Mouse (Mus musculus) midbrain, embryonic 11.5 days (tissue): ENCODE results near the gene Ago4. TPM values are rescaled to one million over a fixed set of nuclear protein-coding genes. Genes with fewer than 3 reads are reported as not detected.

Experiments used
- ATAC-seq: fragments of 200-750 bp; cut with Nextera tagmentation; 2 replicates; pipeline ENCODE4 v1.8.0; 2017; ENCODE audit warnings: moderate TSS enrichment, moderate library complexity; ENCODE audit not compliant: low FRiP score
- DNase-seq: peaks from one replicate; pipeline ENCODE4 v3.0.0; 2015; ENCODE audit warnings: low spot score; ENCODE audit errors: missing footprints
- H3K27ac ChIP-seq: fragments of 300-500 bp; sonication (generic); 2 replicates; pipeline ENCODE4 v1.5.1; 2014; ENCODE audit warnings: low read depth, low read length
- H3K27me3 ChIP-seq: fragments of 300-500 bp; sonication (generic); 2 replicates; pipeline ENCODE4 v1.6.1; 2014; ENCODE audit warnings: mild to moderate bottlenecking, low read length, moderate library complexity, mixed read lengths; ENCODE audit not compliant: control insufficient read depth, insufficient read depth
- H3K36me3 ChIP-seq: fragments of 300-500 bp; sonication (generic); 2 replicates; pipeline ENCODE4 v1.6.1; 2014; ENCODE audit warnings: mild to moderate bottlenecking, low read length, moderate library complexity, mixed read lengths; ENCODE audit not compliant: control insufficient read depth, insufficient read depth
- H3K4me1 ChIP-seq: fragments of 300-500 bp; sonication (generic); 2 replicates; pipeline ENCODE4 v1.6.1; 2014; ENCODE audit warnings: low read length; ENCODE audit not compliant: control insufficient read depth, insufficient read depth
- H3K4me2 ChIP-seq: fragments of 300-500 bp; sonication (generic); 2 replicates; pipeline ENCODE4 v1.6.1; 2014; ENCODE audit warnings: mild to moderate bottlenecking, moderate library complexity
- H3K4me3 ChIP-seq: fragments of 300-500 bp; sonication (generic); 2 replicates; pipeline ENCODE4 v1.5.1; 2014; ENCODE audit warnings: low read depth, low read length
- H3K9ac ChIP-seq: fragments of 300-500 bp; sonication (generic); 2 replicates; pipeline ENCODE4 v1.6.1; 2014; ENCODE audit warnings: low read length
- H3K9me3 ChIP-seq: fragments of 300-500 bp; sonication (generic); 2 replicates; pipeline ENCODE4 v1.6.1; 2016; ENCODE audit warnings: low read length; ENCODE audit not compliant: control insufficient read depth
- WGBS: fragments of 180-500 bp; shearing (Covaris S2); extraction: QIAGEN DNeasy Blood & Tissue Kit; methylation state at CpG from one replicate; pipeline ENCODE4 v1.1.7; 2014; 5-methylcytosine and 5-hydroxymethylcytosine counted together
- polyA plus RNA-seq: library from polyadenylated mRNA; unstranded; fragments of >200 nt; fragmentation: Nextera tagmentation; extraction: Ambion mirVana; gene quantifications from 2 replicates; pipeline ENCODE4 v1.2.1, GENCODE M21; 2014

Ago4 gene
- polyA plus RNA-seq, 1 experiment from 2014 or later = 3.0 TPM

DNA sequence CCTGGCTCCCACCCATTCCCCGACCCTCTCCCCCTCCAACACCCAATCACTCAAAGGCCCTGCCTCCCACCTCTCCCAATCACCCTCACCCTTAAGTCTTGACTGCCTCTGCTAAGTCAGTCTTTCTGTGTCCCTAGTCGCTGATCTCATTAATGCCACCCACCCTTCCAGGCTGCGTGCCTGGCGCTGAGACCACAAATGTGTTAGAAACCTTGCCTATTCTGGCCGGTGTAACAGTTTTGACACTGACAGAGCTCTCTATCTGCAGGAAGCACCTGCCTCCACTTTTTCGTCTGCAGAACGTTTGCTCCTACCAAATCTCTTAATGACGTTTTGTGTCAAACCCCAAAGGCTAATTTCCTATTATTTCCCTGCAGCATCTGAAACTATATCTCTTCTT is 64.3 kb downstream of the Ago4 start:
- WGBS = 2% methylated on average over 8 of the region's 8 CpGs

DNA sequence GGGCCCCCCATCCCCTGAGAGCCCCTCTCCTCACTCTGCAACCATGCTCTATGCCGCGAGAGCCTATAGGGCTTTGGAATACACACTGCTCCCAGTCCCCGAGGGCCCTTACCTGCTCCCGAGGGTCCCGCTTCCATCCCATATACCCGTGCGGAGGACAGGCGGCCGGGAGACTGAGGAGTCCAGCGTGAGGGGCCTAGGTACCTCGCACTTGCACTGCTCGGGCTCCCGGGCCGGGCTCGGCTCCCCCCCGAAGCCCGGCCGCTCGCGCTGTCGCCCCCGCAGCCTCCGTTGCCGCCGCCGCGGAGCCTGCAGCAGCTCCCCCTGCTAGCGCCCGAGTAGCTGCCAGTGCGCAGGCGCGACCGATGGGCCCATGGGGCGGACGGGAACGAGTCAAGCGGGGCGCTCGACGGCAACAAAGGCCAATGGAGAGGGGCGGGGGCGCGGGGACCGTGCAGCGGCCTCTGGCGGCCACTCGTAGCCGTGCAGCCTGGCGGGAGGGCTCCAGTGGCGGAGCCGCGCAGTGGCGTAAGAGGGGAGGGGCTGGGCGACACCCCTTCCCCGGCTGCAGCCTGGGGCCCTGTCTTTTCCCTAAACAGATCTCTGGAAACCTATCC is 64.9 kb downstream of the Ago4 start, which contains the start of gene Ago1:
Gene Ago1, minus strand, starts transcription at position 299 of the 617 bp plus-strand sequence.
- peaks cover 32% of the 10 kb centered on the region for H3K4me1 ChIP-seq
- DNase-seq = peak; percentile 100
- 0% methylated on average over 55 of the region's 55 CpGs for WGBS

More for the DNA sequence above, 64.3 kb downstream of the Ago4 start:
- no peaks in the 10 kb centered on the region for H3K9me3 ChIP-seq
- DNase-seq (no peak), ATAC-seq (no peak)
- peak overlapping the region; percentile 74 for H3K4me2 ChIP-seq
- H3K36me3 ChIP-seq = no peaks in the 10 kb centered on the region
- peak overlapping the region; percentile 97 for H3K9ac ChIP-seq
- no peaks in the 10 kb centered on the region for H3K27me3 ChIP-seq
- H3K4me3 ChIP-seq = peak overlapping the region; percentile 95
- H3K4me1 ChIP-seq = peaks cover 27% of the 10 kb centered on the region
- peak overlapping the region; percentile 94 for H3K27ac ChIP-seq

GRCm38 (mm10) chr4:126467721-126468284 is 65.5 kb downstream of the Ago4 start:
- Histone ChIP-seq H3K4me1 (peaks cover 33% of the 10 kb centered on the region), H3K9me3 (no peaks in the 10 kb centered on the region), H3K27me3 (no peaks in the 10 kb centered on the region), H3K9ac (peak overlapping the region; percentile 97), H3K27ac (peak overlapping the region; percentile 94), H3K4me3 (peak overlapping the region; percentile 95), H3K4me2 (peak overlapping the region; percentile 74), H3K36me3 (no peaks in the 10 kb centered on the region)
- ATAC-seq (peak; percentile 76), DNase-seq (peak; percentile 98)
- 0% methylated on average over 23 of the region's 25 CpGs for WGBS

More for the DNA sequence above, 64.9 kb downstream of the Ago4 start, which contains the start of gene Ago1:
- no peaks in the 10 kb centered on the region for H3K36me3 ChIP-seq
- peak within 1 kb of the TSS; percentile 97 for H3K9ac ChIP-seq
- peak; percentile 75 for ATAC-seq
- no peaks in the 10 kb centered on the region for H3K9me3 ChIP-seq
- H3K27ac ChIP-seq = peak within 1 kb of the TSS; percentile 94
- no peaks in the 10 kb centered on the region for H3K27me3 ChIP-seq
- H3K4me3 ChIP-seq = peak within 1 kb of the TSS; percentile 95
- H3K4me2 ChIP-seq = peak within 1 kb of the TSS; percentile 74

GRCm38 (mm10) chr4:126466251-126466750 is 67.0 kb downstream of the Ago4 start:
- Histone ChIP-seq H3K9ac (peak overlapping the region; percentile 61), H3K36me3 (no peaks in the 10 kb centered on the region), H3K27ac (peak overlapping the region; percentile 94), H3K4me3 (peak overlapping the region; percentile 95), H3K4me1 (peaks cover 33% of the 10 kb centered on the region), H3K9me3 (no peaks in the 10 kb centered on the region), H3K27me3 (no peaks in the 10 kb centered on the region), H3K4me2 (peak overlapping the region; percentile 74)
- DNase-seq (peak; percentile 92), ATAC-seq (peak; percentile 3; the same call in 1 of the 2 replicates)
- WGBS = 7% methylated on average over 8 of the region's 8 CpGs

DNA sequence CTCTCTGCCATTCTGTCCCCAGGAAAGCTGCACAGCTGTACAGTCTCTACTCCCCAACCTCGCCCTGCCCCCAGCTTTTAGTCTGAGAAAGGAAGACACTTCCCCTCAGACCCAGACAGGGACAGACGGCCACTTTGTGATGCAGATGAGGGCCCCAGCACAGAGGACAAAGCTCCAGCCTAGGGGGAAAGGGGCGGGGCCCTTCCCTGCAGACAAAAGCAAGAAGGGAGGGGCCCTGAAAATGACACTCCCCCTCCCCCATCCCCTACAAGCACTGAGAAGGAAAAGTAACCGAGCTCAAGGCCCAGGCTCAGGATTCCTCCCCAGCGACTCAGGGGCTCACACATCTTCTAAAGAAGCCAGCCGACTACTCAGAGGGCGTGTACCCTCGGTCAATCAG is 67.4 kb downstream of the Ago4 start:
- ATAC-seq (peak; percentile 80), DNase-seq (peak; percentile 99)
- Histone ChIP-seq H3K4me2 (peak overlapping the region; percentile 74), H3K4me3 (peak overlapping the region; percentile 95), H3K9ac (peak overlapping the region; percentile 61), H3K27ac (peak overlapping the region; percentile 94), H3K27me3 (no peaks in the 10 kb centered on the region), H3K4me1 (peaks cover 33% of the 10 kb centered on the region), H3K9me3 (no peaks in the 10 kb centered on the region), H3K36me3 (no peaks in the 10 kb centered on the region)
- WGBS = under 1% methylated on average over 8 of the region's 8 CpGs

DNA sequence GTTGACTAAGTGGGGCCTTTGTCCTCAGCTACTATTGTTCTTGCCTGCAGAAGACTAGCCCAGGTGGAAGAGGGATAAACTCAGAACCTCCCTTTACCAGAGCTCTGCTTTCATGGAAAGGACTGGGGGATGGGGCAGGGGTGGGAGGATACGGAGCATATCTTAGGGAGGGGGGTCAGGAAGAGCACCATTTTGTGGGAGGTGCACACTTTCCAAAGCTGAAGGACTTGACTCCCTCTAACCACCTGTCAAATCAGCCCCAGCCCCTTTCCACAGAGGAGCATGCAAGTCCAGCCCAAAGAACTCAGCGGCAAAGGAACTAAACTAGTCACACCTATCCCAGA is 68.4 kb downstream of the Ago4 start:
- H3K36me3 ChIP-seq = peaks cover 4% of the 10 kb centered on the region; the same call in 1 of the 2 replicates
- 3% methylated on average over 2 of the region's 2 CpGs for WGBS
- DNase-seq = peak; percentile 94

DNA sequence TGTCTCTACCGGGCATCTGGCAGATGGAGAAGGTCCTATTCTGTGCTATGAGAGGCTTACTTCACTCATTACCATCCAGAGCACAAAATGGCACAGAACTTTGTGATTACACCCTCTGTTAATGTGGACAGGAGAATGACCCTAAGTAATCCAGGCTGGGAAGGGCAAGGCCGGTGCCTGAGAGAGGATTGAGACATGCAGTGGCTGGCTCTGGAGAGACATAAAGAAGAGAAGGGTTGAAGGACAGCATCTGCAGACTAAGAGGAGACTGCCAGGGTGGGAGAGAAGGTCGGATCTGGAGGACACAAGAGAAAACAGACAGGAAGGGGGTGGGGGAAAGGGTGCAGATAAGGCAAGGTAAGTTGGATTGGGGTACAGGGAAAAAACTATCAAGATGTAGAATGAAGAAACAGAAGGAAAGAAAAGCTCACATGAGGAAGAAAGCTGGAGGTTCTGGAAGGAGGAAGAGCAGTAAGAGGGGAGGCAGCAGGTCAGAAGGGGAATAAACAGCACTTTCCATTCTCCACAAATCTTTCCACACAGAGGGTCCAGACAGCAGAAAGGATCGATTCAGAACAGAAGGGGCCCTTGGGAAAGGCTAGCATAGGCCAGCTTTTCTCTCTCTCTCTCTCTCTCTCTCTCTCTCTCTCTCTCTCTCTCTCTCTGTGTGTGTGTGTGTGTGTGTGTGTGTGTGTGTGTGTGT is 68.9 kb downstream of the Ago4 start:
- no peaks in the 10 kb centered on the region for H3K27me3 ChIP-seq
- DNase-seq = peak; percentile 87
- no peaks in the 10 kb centered on the region for H3K9me3 ChIP-seq
- peak overlapping the region; percentile 61 for H3K9ac ChIP-seq
- H3K27ac ChIP-seq = peak overlapping the region; percentile 94
- H3K4me3 ChIP-seq = peak overlapping the region; percentile 95
- H3K4me2 ChIP-seq = peak overlapping the region; percentile 74
- 17% methylated on average over 4 of the region's 4 CpGs for WGBS
- H3K36me3 ChIP-seq = peaks cover 7% of the 10 kb centered on the region; the same call in 1 of the 2 replicates
- no peak for ATAC-seq
- H3K4me1 ChIP-seq = peaks cover 33% of the 10 kb centered on the region

More for the DNA sequence above, 68.4 kb downstream of the Ago4 start:
- ATAC-seq = no peak
- Histone ChIP-seq H3K27me3 (no peaks in the 10 kb centered on the region), H3K4me3 (peak overlapping the region; percentile 95), H3K4me2 (peak overlapping the region; percentile 74), H3K9me3 (no peaks in the 10 kb centered on the region), H3K27ac (peak overlapping the region; percentile 94), H3K9ac (peak overlapping the region; percentile 61), H3K4me1 (peaks cover 33% of the 10 kb centered on the region)

DNA sequence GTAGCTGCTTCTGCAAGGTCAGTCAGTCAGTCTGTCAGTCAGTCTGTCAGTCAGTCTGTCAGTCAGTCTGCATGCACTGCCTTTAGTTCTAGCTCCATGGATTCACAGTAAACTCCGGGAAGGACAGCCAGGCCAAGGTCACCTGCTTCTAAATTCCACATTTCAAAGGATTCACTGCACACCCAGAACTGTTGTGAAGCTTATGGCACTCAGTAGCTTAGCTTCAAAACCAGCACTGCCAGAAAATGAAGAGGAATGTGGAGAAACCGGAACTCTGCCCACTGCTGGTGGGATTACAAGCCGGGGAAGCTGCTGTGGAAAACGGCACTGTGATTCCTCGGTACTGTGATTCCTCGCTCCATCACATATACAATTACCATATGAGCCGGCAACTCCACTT is 77.8 kb downstream of the Ago4 start:
- Histone ChIP-seq H3K36me3 (peaks cover 62% of the 10 kb centered on the region), H3K4me3 (no peak overlapping the region), H3K27me3 (no peaks in the 10 kb centered on the region), H3K9me3 (no peaks in the 10 kb centered on the region), H3K9ac (no peak overlapping the region), H3K4me2 (no peak overlapping the region), H3K27ac (no peak overlapping the region), H3K4me1 (no peaks in the 10 kb centered on the region)
- ATAC-seq (no peak), DNase-seq (no peak)
- WGBS = 91% methylated on average over 7 of the region's 7 CpGs
